Mouse (Mus musculus) frontal cortex, adult (tissue): ENCODE results near the gene Dpp4.

ENCODE experiments used
- ATAC-seq: cut with Nextera tagmentation; 2 replicates; pipeline ENCODE4 v1.9.2; 2017; ENCODE audit warnings: mild to moderate bottlenecking, moderate library complexity, mixed read lengths; ENCODE audit not compliant: low TSS enrichment

Gene Dpp4

DNA sequence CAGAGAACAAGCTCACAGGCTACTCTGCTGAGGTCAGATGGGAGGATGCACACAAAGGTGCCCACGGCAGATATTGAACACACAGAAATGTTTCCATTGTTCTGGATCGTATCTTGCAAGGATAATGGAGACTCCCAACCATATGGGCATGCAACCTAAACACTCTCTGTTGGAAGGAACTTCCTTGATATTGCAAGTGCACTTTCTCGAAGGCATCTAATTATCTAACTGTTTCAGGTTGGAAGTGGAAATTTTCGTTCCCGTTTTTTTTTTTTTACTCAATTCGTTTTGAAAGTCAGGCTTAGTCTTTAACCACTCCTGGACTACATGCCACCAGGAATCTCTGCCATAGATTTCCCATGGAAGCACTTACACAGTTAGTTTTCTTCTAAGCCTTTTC lies 51.2 kb downstream of the Dpp4 start:
- ATAC-seq: no peak

DNA sequence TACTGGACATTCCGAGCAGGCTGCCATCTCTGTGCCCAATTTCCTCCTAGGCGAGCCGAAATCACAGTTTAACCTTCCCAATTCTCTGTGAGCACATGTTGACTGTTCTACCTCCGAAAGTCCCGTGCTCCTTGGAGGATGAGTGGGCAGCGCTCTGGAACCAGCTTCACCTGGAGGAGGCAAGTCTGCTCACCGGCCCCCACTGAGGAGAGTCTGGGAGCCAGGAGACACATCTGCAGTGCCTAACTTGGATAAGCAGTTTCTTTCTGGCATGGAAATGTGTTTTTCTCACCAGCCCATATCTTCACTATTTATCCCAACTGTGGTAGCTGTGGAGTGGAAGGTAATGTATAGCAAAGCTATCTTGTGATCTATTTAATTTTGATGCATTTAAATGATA lies 54.8 kb downstream of the Dpp4 start:
- peak; percentile 70 for ATAC-seq

DNA sequence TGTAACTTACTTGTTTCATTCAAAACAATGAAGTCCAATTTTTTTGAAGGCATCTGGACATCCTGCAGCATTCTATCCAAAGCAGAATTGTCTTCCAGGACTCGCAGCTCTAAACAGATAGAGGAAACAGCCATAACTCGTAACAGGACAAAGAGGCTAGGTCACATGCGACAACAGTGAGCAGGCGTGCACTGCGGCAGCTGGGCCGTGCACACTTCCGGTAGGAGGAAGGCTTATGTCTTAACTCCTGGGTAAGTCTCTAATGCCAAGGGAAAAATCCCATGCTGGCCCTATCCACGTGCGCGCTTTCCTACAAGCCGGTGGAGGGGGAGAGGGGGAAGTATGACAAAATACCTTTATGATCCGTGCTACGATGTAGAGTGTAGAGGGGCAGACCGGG lies 55.4 kb downstream of the Dpp4 start:
- no peak for ATAC-seq

DNA sequence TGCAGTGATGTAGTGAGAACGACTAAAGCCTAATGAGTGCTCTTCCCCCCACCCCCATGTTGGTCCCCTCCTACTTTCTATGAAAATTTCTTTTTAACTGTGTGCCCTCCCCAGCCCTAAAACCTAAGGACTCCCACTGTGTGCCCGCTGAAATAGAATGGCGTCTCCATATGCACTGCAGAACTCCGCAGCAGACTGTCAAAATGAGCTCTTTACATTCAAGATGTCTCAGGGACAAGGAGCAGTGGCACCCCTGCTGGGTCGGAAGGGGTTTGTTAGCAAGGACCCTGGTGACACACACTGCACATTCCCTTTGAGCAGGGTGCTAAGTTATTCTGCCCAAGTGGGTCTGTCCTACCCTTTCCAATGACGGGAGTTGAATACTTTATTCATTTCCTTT lies 56.3 kb downstream of the Dpp4 start:
- ATAC-seq: no peak

DNA sequence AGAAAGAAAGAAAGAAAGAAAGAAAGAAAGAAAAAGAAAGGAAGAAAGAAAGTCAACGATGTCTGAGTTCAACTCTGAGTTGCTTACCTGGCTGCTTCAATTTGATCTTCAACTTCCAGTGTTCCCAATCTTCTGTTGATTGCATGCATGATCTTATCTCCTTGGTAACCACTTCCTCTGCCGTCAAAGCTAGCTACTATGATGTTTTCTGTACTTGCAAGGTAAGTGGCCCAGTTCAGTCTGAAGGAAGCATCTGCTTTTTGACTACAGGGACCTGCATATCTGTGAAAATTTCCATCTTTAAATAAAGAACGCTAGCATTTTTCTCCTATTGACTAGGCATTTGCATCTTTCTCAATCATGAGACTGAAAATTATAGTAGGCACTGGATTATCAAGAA lies 60.0 kb downstream of the Dpp4 start:
- ATAC-seq: peak; percentile 21; the same call in 1 of the 2 replicates

GRCm38 (mm10) chr2:62347762-62348161 lies 64.3 kb downstream of the Dpp4 start:
- ATAC-seq: peak; percentile 58

GRCm38 (mm10) chr2:62346771-62347170 lies 65.3 kb downstream of the Dpp4 start:
- ATAC-seq: no peak

DNA sequence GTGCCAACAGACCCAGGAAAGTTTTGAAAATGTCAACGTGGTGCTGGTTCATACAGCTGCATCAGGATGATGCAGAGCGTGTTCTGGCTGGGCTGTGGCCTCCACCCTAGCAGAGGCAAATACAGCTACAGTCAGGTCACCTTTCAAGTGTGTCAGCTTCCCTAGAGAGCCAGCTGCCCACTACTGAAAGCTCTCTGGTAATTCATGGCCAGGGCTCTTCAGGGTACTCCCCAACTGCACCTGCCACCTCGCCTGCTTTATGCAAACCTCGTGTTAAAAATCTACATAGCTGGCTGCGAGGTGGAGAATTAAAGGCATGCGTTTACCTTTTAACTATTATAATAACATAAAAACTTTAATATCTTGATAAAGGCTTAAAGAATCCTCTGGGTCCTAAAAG lies 67.7 kb downstream of the Dpp4 start:
- ATAC-seq: no peak

DNA sequence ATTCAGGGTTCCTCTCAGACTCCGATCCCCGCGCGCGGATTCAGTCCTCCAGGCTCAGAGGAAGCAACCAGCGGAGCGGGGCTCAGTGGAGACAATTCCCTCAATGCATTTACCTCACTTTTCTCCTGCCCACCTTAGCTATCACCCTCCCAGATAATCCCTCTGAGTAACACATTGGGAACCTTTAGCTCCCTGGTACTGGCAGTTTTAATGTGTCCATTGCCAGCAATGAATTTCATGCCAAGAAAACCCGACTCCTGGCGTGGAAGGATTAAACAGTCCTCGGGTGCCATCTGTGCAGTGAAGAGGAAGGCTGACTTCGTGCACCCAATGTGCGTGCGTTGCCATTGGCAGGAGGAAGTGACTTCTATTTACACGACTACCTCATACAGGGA lies 70.3 kb downstream of the Dpp4 start:
- peak; percentile 71 for ATAC-seq

- ATAC-seq: no peak
These were observed 70.8 kb downstream of the Dpp4 start for GRCm38 (mm10) chr2:62341061-62341733.

DNA sequence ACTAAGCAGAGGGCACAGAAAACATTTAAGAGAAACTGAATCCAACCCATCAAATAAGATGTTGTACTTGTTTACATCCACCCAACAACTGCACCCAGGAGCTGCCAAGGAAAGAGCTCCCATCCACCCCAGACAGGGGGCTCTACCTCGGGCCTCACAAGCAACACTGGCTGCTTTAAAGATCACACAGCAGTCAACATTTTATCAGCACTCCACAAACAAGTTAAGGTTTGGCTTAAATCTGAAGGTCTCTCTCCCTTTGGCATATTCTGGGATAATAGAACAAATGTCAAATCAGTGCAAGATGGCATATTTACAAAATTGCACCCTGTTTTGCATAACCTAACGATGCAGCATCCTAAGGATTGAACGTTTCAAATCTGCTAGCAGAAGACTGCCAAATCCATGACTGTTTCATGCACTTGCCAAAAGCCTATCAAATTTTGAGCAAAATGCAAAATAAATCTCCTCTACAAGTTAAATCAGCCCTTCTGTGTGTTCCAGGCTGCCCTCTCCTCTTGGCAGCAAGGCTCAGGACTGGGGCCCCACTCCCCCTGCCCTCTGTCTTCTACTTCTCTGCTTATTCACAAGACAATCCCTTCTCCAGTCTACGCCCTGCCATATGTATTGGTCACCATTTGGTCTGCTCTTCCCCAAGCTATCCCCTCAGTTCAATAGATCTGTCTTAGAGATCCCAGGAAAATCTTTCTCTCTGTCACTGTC lies 72.6 kb downstream of the Dpp4 start:
- 0 out of 2 replicates have a peak, but pooled peaks have one; percentile 11 for ATAC-seq

- no peak for ATAC-seq
These were observed 74.9 kb downstream of the Dpp4 start for GRCm38 (mm10) chr2:62337086-62337485.

DNA sequence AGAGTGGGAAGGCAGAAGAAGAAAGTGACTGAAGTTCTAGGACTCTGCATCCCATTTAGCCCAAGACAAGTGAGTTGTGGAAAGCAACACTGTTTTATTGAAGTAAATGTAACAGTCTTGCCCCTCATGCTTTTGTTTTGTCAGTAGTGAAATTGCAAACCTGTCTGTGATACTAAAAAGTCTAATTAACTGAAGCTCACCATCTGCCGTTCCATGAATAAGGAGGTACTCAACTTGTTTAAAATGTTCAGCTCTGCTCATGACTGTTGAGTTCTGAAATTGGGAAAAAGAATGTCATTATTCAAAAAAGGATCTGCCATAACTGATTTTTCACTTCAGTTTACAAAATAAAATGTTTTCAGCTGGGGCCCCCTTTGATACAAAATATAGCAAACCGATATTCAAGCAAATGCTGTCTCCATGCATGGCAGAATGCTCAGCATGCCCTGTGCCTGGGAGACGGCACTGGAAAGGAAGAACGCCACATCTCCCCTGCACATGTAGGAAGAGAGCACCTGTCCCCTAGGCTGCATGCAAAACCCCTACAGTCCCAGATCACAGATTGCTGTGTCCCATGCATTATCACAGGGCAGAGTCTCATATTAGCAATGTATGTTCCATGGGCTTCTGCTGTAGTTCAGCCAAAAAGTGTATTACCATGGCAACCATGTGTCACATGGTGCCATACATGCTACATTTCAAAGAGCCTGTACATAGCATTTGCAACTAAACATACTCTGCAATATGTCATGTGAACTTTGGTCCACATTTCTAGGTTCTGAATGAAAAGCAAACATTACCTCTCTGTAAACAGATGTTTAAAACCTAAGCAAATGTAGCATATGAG lies 77.4 kb downstream of the Dpp4 start:
- peak; percentile 29; the same call in 1 of the 2 replicates for ATAC-seq

DNA sequence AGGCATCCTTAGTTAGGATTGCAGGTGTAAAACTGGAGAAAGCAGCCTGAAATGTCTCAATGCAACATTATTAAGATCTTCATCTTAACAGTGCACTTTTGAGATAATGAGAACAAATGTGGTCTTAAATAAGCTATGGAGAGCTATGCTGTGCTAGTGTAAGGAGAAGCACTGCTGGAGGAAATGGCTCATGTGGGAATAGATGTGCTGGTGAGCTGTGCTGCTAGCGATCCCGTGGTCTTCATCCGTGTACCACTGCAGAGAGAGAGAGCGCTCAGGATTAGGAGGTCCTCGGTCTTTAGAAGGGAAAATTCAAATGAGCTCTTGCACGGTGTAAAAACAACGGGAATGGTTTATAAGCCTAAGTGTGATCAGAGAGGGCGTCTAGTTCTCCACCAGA lies 79.6 kb downstream of the Dpp4 start:
- no peak for ATAC-seq

DNA sequence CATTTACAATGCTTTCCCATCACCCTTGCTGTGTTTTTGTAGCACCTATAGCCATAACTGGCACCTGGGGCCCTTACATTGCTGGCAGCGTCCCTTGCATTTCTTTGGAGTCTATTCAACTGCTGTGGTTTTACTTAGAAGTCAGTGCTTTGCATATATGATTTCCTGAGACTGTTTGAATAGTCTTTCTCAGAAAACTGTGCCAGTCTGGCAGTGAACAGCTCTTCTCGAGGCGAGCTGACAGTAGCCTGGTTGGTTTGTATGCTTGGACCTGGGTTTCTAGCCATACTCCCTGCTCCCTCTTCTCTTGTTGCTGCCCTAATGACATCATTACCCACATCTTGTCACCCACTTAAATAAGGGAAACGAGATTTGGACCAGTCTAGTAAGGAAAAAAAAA lies 80.1 kb downstream of the Dpp4 start:
- peak; percentile 80 for ATAC-seq

DNA sequence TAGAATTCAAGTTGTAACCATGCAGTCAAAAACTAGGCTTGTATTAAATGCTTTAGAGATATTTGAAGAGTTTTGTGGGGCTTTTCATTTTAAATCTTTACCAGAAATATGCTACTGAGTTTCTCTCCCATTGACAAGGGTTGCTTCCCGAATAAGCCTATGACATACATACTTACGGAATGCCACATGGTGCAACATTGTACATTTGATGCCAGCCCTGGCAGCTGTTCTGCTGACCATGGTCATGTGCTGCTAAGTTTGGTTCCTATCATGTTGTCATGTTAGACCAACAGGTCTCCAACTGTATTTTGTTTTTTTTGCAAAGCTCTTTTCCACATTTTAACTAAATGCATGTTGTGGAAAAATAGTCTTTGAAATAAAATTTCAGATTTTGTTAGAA lies 86.6 kb downstream of the Dpp4 start:
- ATAC-seq: no peak

GRCm38 (mm10) chr2:62323078-62323637 lies 88.9 kb downstream of the Dpp4 start:
- ATAC-seq: peak; percentile 87

GRCm38 (mm10) chr2:62319489-62319888 lies 92.5 kb downstream of the Dpp4 start:
- ATAC-seq: no peak

GRCm38 (mm10) chr2:62316930-62317329 lies 95.1 kb downstream of the Dpp4 start:
- no peak for ATAC-seq

DNA sequence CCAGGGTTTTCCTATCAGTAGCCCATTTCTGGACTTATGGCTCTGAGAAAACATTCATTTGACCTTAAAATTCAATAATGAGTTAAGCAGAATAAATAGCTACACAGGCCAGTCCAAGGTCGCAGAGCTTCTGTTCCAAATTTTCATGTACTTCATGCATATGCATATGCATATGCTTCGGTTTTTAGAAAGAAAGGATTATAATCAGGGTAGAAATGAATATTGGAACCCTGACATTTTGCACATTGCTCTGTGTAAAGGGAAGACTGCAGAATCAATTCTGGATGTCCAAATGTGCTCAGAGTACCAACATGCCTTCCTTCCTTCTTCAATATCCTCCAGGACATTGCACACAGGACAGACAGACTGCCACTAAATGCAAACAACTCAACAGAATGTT lies 104.6 kb downstream of the Dpp4 start:
- ATAC-seq: peak; percentile 66

DNA sequence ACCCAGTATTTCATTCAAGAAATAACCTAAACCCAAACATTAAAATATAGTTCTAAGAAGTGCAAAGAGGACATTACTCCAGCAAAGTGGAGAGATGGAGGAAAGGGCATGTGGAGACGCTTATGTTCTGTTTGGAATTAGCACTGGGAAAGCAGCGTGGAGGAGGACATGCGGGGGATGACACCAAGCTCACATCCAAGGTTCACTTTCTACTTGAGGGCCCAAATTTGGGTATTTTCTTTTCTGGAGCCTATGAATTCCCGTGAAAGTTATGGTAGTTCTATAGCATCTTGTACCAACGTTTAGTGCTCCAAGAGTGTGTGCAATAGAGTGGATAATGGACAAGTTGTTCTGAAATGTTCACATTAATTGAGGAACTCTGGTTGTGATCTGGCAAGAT lies 105.1 kb downstream of the Dpp4 start:
- ATAC-seq: peak; percentile 61

- ATAC-seq: peak; percentile 95
These were observed 110.3 kb downstream of the Dpp4 start for GRCm38 (mm10) chr2:62301716-62302115.
